Mouse (Mus musculus) bone marrow, adult 2 months (tissue): ENCODE results near the gene Kdm4b.

ENCODE experiments used
- CTCF ChIP-seq: fragments of 200-500 bp; IDR thresholded peaks from 2 replicates; pipeline ENCODE4 v1.5.1; 2011; ENCODE audit warnings: low read length, control low read depth; ENCODE audit not compliant: control insufficient read depth, insufficient read depth
- POLR2A ChIP-seq: fragments of 200-500 bp; IDR thresholded peaks from 2 replicates; pipeline ENCODE4 v1.6.1; 2011; ENCODE audit warnings: low read depth, mild to moderate bottlenecking, control low read depth, low read length, borderline replicate concordance; ENCODE audit not compliant: control insufficient read depth

DNA sequence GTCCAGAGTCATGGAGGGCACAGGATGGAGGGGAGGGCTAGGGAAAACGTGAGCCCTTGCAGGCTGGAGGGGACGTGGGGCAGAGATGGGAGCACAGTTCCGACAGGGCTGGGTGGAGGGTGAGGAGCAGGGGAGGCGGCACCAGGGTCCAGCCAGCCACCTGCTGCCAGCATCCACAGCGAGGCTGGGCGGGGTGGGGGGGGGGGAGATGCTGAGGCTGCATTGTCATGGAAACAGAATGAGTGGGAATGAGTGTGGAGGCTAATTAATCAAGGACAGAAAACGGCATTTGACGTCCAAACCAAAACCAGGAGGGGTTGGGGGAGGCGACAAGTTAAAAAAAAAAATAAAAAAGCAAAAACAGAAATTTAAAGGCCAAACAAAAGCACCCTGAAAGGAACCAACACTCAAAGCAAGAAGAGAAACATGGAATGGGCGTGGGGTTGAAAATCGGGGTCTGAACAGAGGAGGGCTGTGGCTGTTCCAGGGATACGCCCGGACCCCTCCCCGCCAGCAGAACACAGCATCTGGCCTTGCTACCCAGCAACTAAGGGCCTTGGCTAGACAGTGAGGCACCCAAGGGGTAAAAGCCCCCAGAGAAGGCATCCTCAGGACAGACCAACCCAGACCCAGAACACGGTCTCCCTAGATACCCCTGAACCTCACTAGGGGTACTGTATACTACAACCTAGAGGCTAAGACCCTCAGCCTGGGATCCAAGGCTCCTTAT lies 114.0 kb downstream of the Kdm4b start:
- TF ChIP-seq CTCF (no peak), POLR2A (no peak)
